Comparison of ENCODE assay signal across 8 mouse cellular contexts in the genomic region with DNA sequence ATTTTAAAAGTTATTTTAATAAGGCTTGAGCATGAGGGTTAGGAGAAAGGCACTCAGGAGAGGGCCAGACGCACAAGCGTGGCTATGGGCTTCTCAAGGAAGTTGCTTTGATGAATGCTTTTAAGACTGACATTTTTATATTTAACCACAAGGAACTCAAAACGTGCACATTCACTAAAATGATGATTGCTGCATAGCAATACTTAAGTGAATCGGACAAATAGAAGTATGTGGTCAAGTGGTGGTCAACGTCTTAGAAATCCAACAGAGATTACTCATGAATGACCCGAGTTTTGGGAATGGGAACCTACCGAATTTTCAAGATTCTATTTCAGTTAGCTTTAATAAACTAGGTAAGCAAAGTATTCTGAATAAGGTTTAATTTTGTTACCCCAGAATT. TPM values are rescaled to one million over a fixed set of nuclear protein-coding genes. Genes with fewer than 3 reads are reported as not detected.
DNase-seq lines count a peak whose midpoint lies in the region; ATAC-seq and TF ChIP-seq lines count a peak whose summit lies in the region.

No protein-coding gene starts in this region.

- no peaks in the 10 kb centered on the region for H3K9me3 ChIP-seq in forebrain, embryonic 12.5 days
- H3K9me3 ChIP-seq in liver, embryonic 13.5 days (replicated peaks) = no peaks in the 10 kb centered on the region

- no peaks in the 10 kb centered on the region for H3K79me3 ChIP-seq in C2C12 (ENCODE audit: low read depth)

- H3K79me2 ChIP-seq in C2C12 (ENCODE audit: control insufficient read depth, insufficient read depth) = peaks cover 17% of the 10 kb centered on the region

- H3K9ac ChIP-seq in forebrain, embryonic 12.5 days = no peak overlapping the region
- peak overlapping the region; percentile 30; the same call in 1 of the 2 replicates for H3K9ac ChIP-seq in liver, embryonic 13.5 days

- peak overlapping the region; percentile 95; the same call in 1 of the 2 replicates for H3K27ac ChIP-seq in gastrocnemius, adult 2 months
- no peak overlapping the region for H3K27ac ChIP-seq in forebrain, embryonic 12.5 days
- no peak overlapping the region for H3K27ac ChIP-seq in liver, embryonic 13.5 days

- no peaks in the 10 kb centered on the region for H3K36me3 ChIP-seq in C2C12 (ENCODE audit: control insufficient read depth, insufficient read depth)
- H3K36me3 ChIP-seq in forebrain, embryonic 12.5 days (replicated peaks) = peaks cover 15% of the 10 kb centered on the region
- H3K36me3 ChIP-seq in liver, embryonic 13.5 days = peaks cover 15% of the 10 kb centered on the region

- no peaks in the 10 kb centered on the region for H3K27me3 ChIP-seq in C2C12 (ENCODE audit: control insufficient read depth, insufficient read depth, insufficient read length)
- H3K27me3 ChIP-seq in forebrain, embryonic 12.5 days = no peaks in the 10 kb centered on the region
- no peaks in the 10 kb centered on the region for H3K27me3 ChIP-seq in liver, embryonic 13.5 days

- H3ac ChIP-seq in C2C12 (ENCODE audit: control insufficient read depth, insufficient read length, low read depth) = peak overlapping the region; percentile 30

- H3K4me1 ChIP-seq in forebrain, embryonic 12.5 days = peaks cover 4% of the 10 kb centered on the region; the same call in 1 of the 2 replicates
- H3K4me1 ChIP-seq in liver, embryonic 13.5 days (replicated peaks) = peaks cover 15% of the 10 kb centered on the region

- intact Hi-C loops in gastrocnemius, adult 2 months (cut with DNase I) = loop anchor here (2.0 to 10.0 kb wide), 4 partner anchors 23 to 167 kb away; partner anchors contain the start of genes Gm10065, Zkscan4 and Zscan12

- peak overlapping the region; percentile 99 for H3K4me3 ChIP-seq in gastrocnemius, adult 2 months
- H3K4me3 ChIP-seq in C2C12 (ENCODE audit: insufficient read depth, poor library complexity, severe bottlenecking) = peak overlapping the region; percentile 53
- peak overlapping the region; percentile 94 for H3K4me3 ChIP-seq in forebrain, embryonic 12.5 days (replicated peaks)
- peak overlapping the region; percentile 74 for H3K4me3 ChIP-seq in liver, embryonic 13.5 days (replicated peaks)

- no peak for ATAC-seq in forebrain, embryonic 12.5 days (ENCODE audit: low FRiP score)
- ATAC-seq in liver, embryonic 13.5 days (ENCODE audit: low read depth) = no peak

- peak overlapping the region; percentile 53 for H3K4me2 ChIP-seq in forebrain, embryonic 12.5 days
- H3K4me2 ChIP-seq in liver, embryonic 13.5 days = peak overlapping the region; percentile 75

- TF ChIP-seq CTCF in gastrocnemius, adult 2 months (IDR thresholded peaks at IDR 0.05) = no peak
- no peak for TF ChIP-seq CTCF in C2C12 (IDR thresholded peaks at IDR 0.05; ENCODE audit: control insufficient read depth, insufficient read depth, insufficient read length)

- WGBS in forebrain, embryonic 12.5 days = 54% methylated on average over 7 of the region's 7 CpGs
- WGBS in liver, embryonic 13.5 days (ENCODE audit: insufficient replicate concordance) = 32% methylated on average over 7 of the region's 7 CpGs

- no peak for DNase-seq in gastrocnemius, adult 2 months
- DNase-seq in gastrocnemius, postnatal 4 days (ENCODE audit: low spot score in 2 of 2) = no peak
- DNase-seq in liver, embryonic 13.5 days = no peak
- no peak for DNase-seq in ovary, adult 18-20 months (ENCODE audit: low spot score)
- DNase-seq in right cerebral cortex, postnatal 36 days (ENCODE audit: low spot score in 2 of 2) = no peak
- no peak for DNase-seq in frontal cortex, adult 2 months (ENCODE audit: extremely low spot score in 1 of 2, low spot score in 1 of 2)

TF ChIP-seq in C2C12, 6 proteins besides CTCF, POLR2A, EP300 and RAD21:
- TF ChIP-seq FOSL1 (IDR thresholded peaks at IDR 0.05; ENCODE audit: insufficient read depth, low read length, poor library complexity, severe bottlenecking) (no peak), MAX (IDR thresholded peaks at IDR 0.05) (no peak), CEBPB (IDR thresholded peaks at IDR 0.05; ENCODE audit: low read depth) (no peak), MYOG (IDR thresholded peaks at IDR 0.05; ENCODE audit: control insufficient read depth, extremely low read depth, insufficient read length) (no peak), MYOD1 (IDR thresholded peaks at IDR 0.05; ENCODE audit: control insufficient read depth, insufficient read length, low read depth) (no peak), USF1 (IDR thresholded peaks at IDR 0.05; ENCODE audit: low read depth) (no peak)

RNA-seq across cellular contexts. Expression of gene Zkscan8, which starts 0.8 kb away (rescaled TPM):
- total RNA-seq in gastrocnemius, adult 2 months (2021) = 1 to 10 TPM; 4.7 to 6.1 TPM
- total RNA-seq in gastrocnemius, postnatal 4 days (2021) = 10 to 100 TPM; 15.0 to 15.6 TPM
- polyA plus RNA-seq in C2C12 (2012; fragmentation: generic; extraction: Trizol) = 0.97 TPM
- polyA plus RNA-seq in forebrain, embryonic 12.5 days (2016; fragmentation: Nextera tagmentation; extraction: Ambion mirVana) = 8.9 and 10.1 TPM in 2 replicates
- 1.1 and 1.2 TPM in 2 replicates for polyA plus RNA-seq in liver, embryonic 13.5 days (2015; fragmentation: Nextera tagmentation; extraction: Ambion mirVana)
- polyA plus RNA-seq in frontal cortex, adult 2 months (2012; rRNA removed) = 7.9 and 8.6 TPM in 2 replicates

RNA-seq across cellular contexts. Expression of gene Olfr1366, which starts 12.5 kb away (rescaled TPM):
- not detected for total RNA-seq in gastrocnemius, adult 2 months (2021)
- not detected for total RNA-seq in gastrocnemius, postnatal 4 days (2021)
- 0.02 TPM for polyA plus RNA-seq in C2C12 (2012; fragmentation: generic; extraction: Trizol)
- 0.17 and 0.22 TPM in 2 replicates for polyA plus RNA-seq in forebrain, embryonic 12.5 days (2016; fragmentation: Nextera tagmentation; extraction: Ambion mirVana)
- not detected in 2 replicates for polyA plus RNA-seq in liver, embryonic 13.5 days (2015; fragmentation: Nextera tagmentation; extraction: Ambion mirVana)
- polyA plus RNA-seq in frontal cortex, adult 2 months (2012; rRNA removed) = not detected in 2 replicates

RNA-seq across cellular contexts. Expression of gene Gm11273, which starts 28.9 kb away (rescaled TPM):
- total RNA-seq in gastrocnemius, adult 2 months (2021) = 100 to 1,000 TPM; 119 to 160 TPM
- total RNA-seq in gastrocnemius, postnatal 4 days (2021) = 10 to 100 TPM; 76.0 to 91.1 TPM
- polyA plus RNA-seq in C2C12 (2012; fragmentation: generic; extraction: Trizol) = 22.1 TPM
- polyA plus RNA-seq in forebrain, embryonic 12.5 days (2016; fragmentation: Nextera tagmentation; extraction: Ambion mirVana) = 2.4 and 2.5 TPM in 2 replicates
- 6.6 and 7.4 TPM in 2 replicates for polyA plus RNA-seq in liver, embryonic 13.5 days (2015; fragmentation: Nextera tagmentation; extraction: Ambion mirVana)
- 15.3 and 32.5 TPM in 2 replicates for polyA plus RNA-seq in frontal cortex, adult 2 months (2012; rRNA removed)

RNA-seq across cellular contexts. Expression of gene Olfr1535, which starts 29.6 kb away (rescaled TPM):
- total RNA-seq in gastrocnemius, adult 2 months (2021) = not detected
- not detected for total RNA-seq in gastrocnemius, postnatal 4 days (2021)
- polyA plus RNA-seq in C2C12 (2012; fragmentation: generic; extraction: Trizol) = not detected
- polyA plus RNA-seq in forebrain, embryonic 12.5 days (2016; fragmentation: Nextera tagmentation; extraction: Ambion mirVana) = not detected in 2 replicates
- polyA plus RNA-seq in liver, embryonic 13.5 days (2015; fragmentation: Nextera tagmentation; extraction: Ambion mirVana) = not detected in 2 replicates
- polyA plus RNA-seq in frontal cortex, adult 2 months (2012; rRNA removed) = not detected in 2 replicates

RNA-seq across cellular contexts. Expression of gene AK157302, which starts 35.1 kb away (rescaled TPM):
- total RNA-seq in gastrocnemius, adult 2 months (2021) = 10 to 100 TPM; 21.8 to 23.3 TPM
- 10 to 100 TPM; 10.2 to 12.5 TPM for total RNA-seq in gastrocnemius, postnatal 4 days (2021)
- polyA plus RNA-seq in C2C12 (2012; fragmentation: generic; extraction: Trizol) = 0.23 TPM
- polyA plus RNA-seq in forebrain, embryonic 12.5 days (2016; fragmentation: Nextera tagmentation; extraction: Ambion mirVana) = 0.17 and 0.54 TPM in 2 replicates
- polyA plus RNA-seq in liver, embryonic 13.5 days (2015; fragmentation: Nextera tagmentation; extraction: Ambion mirVana) = 0.65 and 0.77 TPM in 2 replicates
- polyA plus RNA-seq in frontal cortex, adult 2 months (2012; rRNA removed) = 1.6 and 1.9 TPM in 2 replicates
